Mouse (Mus musculus): ENCODE results near the gene Acsm4. TPM values are rescaled to one million over a fixed set of nuclear protein-coding genes. Genes with fewer than 3 reads are reported as not detected.

Gene Acsm4
- not detected in 2 replicates for polyA plus RNA-seq (2012; ENCODE audit: insufficient read depth, insufficient read length, low replicate concordance, missing spikeins)

- H3K4me3 ChIP-seq (ENCODE audit: insufficient read depth, low read depth, low read length): no peak within 1 kb of the TSS
- TF ChIP-seq CTCF (IDR thresholded peaks at IDR 0.05; ENCODE audit: insufficient read depth, low read depth, low read length) (no peak), POLR2A (IDR thresholded peaks at IDR 0.05; ENCODE audit: insufficient read depth, low read depth, low read length) (no peak)
- 69% methylated on average over 5 of the region's 5 CpGs for WGBS
Measured at GRCm38 (mm10) chr7:119689726-119690125, at the start of gene Acsm4. TSS of gene Acsm4 (plus strand) at chr7:119690026.

GRCm38 (mm10) chr7:119642307-119642706 is 47.5 kb upstream of the Acsm4 start:
- TF ChIP-seq POLR2A (IDR thresholded peaks at IDR 0.05; ENCODE audit: insufficient read depth, low read depth, low read length): no peak
- no peak for TF ChIP-seq CTCF (IDR thresholded peaks at IDR 0.05; ENCODE audit: insufficient read depth, low read depth, low read length)
- no peak overlapping the region for H3K4me3 ChIP-seq (ENCODE audit: insufficient read depth, low read depth, low read length)
- 83% methylated on average over 5 of the region's 5 CpGs for WGBS
- H3K4me1 ChIP-seq (ENCODE audit: control insufficient read depth, insufficient read depth, low read length): no peaks in the 10 kb centered on the region
- H3K27ac ChIP-seq (ENCODE audit: insufficient read depth, low read depth, low read length): no peak overlapping the region

More at GRCm38 (mm10) chr7:119689726-119690125, at the start of gene Acsm4:
- no peak within 1 kb of the TSS for H3K27ac ChIP-seq (ENCODE audit: insufficient read depth, low read depth, low read length)
- no peaks in the 10 kb centered on the region for H3K4me1 ChIP-seq (ENCODE audit: control insufficient read depth, insufficient read depth, low read length)

GRCm38 (mm10) chr7:119667893-119668292 is 21.9 kb upstream of the Acsm4 start:
- 90% methylated on average over 3 of the region's 3 CpGs for WGBS
- TF ChIP-seq CTCF (IDR thresholded peaks at IDR 0.05; ENCODE audit: insufficient read depth, low read depth, low read length) (no peak), POLR2A (IDR thresholded peaks at IDR 0.05; ENCODE audit: insufficient read depth, low read depth, low read length) (no peak)
- no peak overlapping the region for H3K4me3 ChIP-seq (ENCODE audit: insufficient read depth, low read depth, low read length)
- H3K27ac ChIP-seq (ENCODE audit: insufficient read depth, low read depth, low read length): no peak overlapping the region
- H3K4me1 ChIP-seq (ENCODE audit: control insufficient read depth, insufficient read depth, low read length): no peaks in the 10 kb centered on the region

GRCm38 (mm10) chr7:119670395-119670794 is 19.4 kb upstream of the Acsm4 start:
- WGBS: 76% methylated on average over 5 of the region's 5 CpGs
- no peak overlapping the region for H3K4me3 ChIP-seq (ENCODE audit: insufficient read depth, low read depth, low read length)
- TF ChIP-seq POLR2A (IDR thresholded peaks at IDR 0.05; ENCODE audit: insufficient read depth, low read depth, low read length): no peak
- TF ChIP-seq CTCF (IDR thresholded peaks at IDR 0.05; ENCODE audit: insufficient read depth, low read depth, low read length): no peak
- H3K27ac ChIP-seq (ENCODE audit: insufficient read depth, low read depth, low read length): no peak overlapping the region
- no peaks in the 10 kb centered on the region for H3K4me1 ChIP-seq (ENCODE audit: control insufficient read depth, insufficient read depth, low read length)

GRCm38 (mm10) chr7:119670925-119671324 is 18.9 kb upstream of the Acsm4 start:
- no peak overlapping the region for H3K27ac ChIP-seq (ENCODE audit: insufficient read depth, low read depth, low read length)
- no peaks in the 10 kb centered on the region for H3K4me1 ChIP-seq (ENCODE audit: control insufficient read depth, insufficient read depth, low read length)
- no peak for TF ChIP-seq CTCF (IDR thresholded peaks at IDR 0.05; ENCODE audit: insufficient read depth, low read depth, low read length)
- TF ChIP-seq POLR2A (IDR thresholded peaks at IDR 0.05; ENCODE audit: insufficient read depth, low read depth, low read length): no peak
- no peak overlapping the region for H3K4me3 ChIP-seq (ENCODE audit: insufficient read depth, low read depth, low read length)
- 46% methylated on average over 6 of the region's 6 CpGs for WGBS

- Histone ChIP-seq H3K4me3 (ENCODE audit: insufficient read depth, low read depth, low read length) (no peak overlapping the region), H3K4me1 (ENCODE audit: control insufficient read depth, insufficient read depth, low read length) (no peaks in the 10 kb centered on the region), H3K27ac (ENCODE audit: insufficient read depth, low read depth, low read length) (no peak overlapping the region)
- 16% methylated on average over 6 of the region's 6 CpGs for WGBS
- TF ChIP-seq POLR2A (IDR thresholded peaks at IDR 0.05; ENCODE audit: insufficient read depth, low read depth, low read length): no peak
- TF ChIP-seq CTCF (IDR thresholded peaks at IDR 0.05; ENCODE audit: insufficient read depth, low read depth, low read length): peak; percentile 9; the same call in 1 of the 2 replicates
Measured at GRCm38 (mm10) chr7:119673465-119673864, 16.4 kb upstream of the Acsm4 start.

- Histone ChIP-seq H3K4me3 (ENCODE audit: insufficient read depth, low read depth, low read length) (no peak overlapping the region), H3K4me1 (ENCODE audit: control insufficient read depth, insufficient read depth, low read length) (no peaks in the 10 kb centered on the region), H3K27ac (ENCODE audit: insufficient read depth, low read depth, low read length) (no peak overlapping the region)
- TF ChIP-seq CTCF (IDR thresholded peaks at IDR 0.05; ENCODE audit: insufficient read depth, low read depth, low read length) (no peak), POLR2A (IDR thresholded peaks at IDR 0.05; ENCODE audit: insufficient read depth, low read depth, low read length) (no peak)
- WGBS: 61% methylated on average over 8 of the region's 8 CpGs
Measured at GRCm38 (mm10) chr7:119680107-119680506, 9.7 kb upstream of the Acsm4 start.

GRCm38 (mm10) chr7:119682699-119683098 is 7.1 kb upstream of the Acsm4 start:
- 27% methylated on average over 4 of the region's 4 CpGs for WGBS
- no peak overlapping the region for H3K4me3 ChIP-seq (ENCODE audit: insufficient read depth, low read depth, low read length)

GRCm38 (mm10) chr7:119692302-119692701 is 2.5 kb downstream of the Acsm4 start:
- WGBS: 74% methylated on average over 4 of the region's 4 CpGs
- Histone ChIP-seq H3K27ac (ENCODE audit: insufficient read depth, low read depth, low read length) (no peak overlapping the region), H3K4me1 (ENCODE audit: control insufficient read depth, insufficient read depth, low read length) (no peaks in the 10 kb centered on the region), H3K4me3 (ENCODE audit: insufficient read depth, low read depth, low read length) (no peak overlapping the region)
- TF ChIP-seq POLR2A (IDR thresholded peaks at IDR 0.05; ENCODE audit: insufficient read depth, low read depth, low read length) (no peak), CTCF (IDR thresholded peaks at IDR 0.05; ENCODE audit: insufficient read depth, low read depth, low read length) (no peak)

More at GRCm38 (mm10) chr7:119682699-119683098, 7.1 kb upstream of the Acsm4 start:
- H3K27ac ChIP-seq (ENCODE audit: insufficient read depth, low read depth, low read length): no peak overlapping the region
- TF ChIP-seq POLR2A (IDR thresholded peaks at IDR 0.05; ENCODE audit: insufficient read depth, low read depth, low read length) (no peak), CTCF (IDR thresholded peaks at IDR 0.05; ENCODE audit: insufficient read depth, low read depth, low read length) (no peak)
- H3K4me1 ChIP-seq (ENCODE audit: control insufficient read depth, insufficient read depth, low read length): no peaks in the 10 kb centered on the region

GRCm38 (mm10) chr7:119694926-119695325 is 5.1 kb downstream of the Acsm4 start:
- 85% methylated on average over 1 of the region's 1 CpGs for WGBS
- Histone ChIP-seq H3K4me1 (ENCODE audit: control insufficient read depth, insufficient read depth, low read length) (no peaks in the 10 kb centered on the region), H3K27ac (ENCODE audit: insufficient read depth, low read depth, low read length) (no peak overlapping the region), H3K4me3 (ENCODE audit: insufficient read depth, low read depth, low read length) (no peak overlapping the region)
- TF ChIP-seq POLR2A (IDR thresholded peaks at IDR 0.05; ENCODE audit: insufficient read depth, low read depth, low read length): no peak
- no peak for TF ChIP-seq CTCF (IDR thresholded peaks at IDR 0.05; ENCODE audit: insufficient read depth, low read depth, low read length)

All from olfactory bulb, adult 2 months (tissue).